Mouse (Mus musculus) retina, postnatal 7 days (tissue): ENCODE results near the gene Hoxa3.

Experiments used
- DNase-seq: peaks from one replicate; pipeline ENCODE4 v3.0.0-alpha.2; 2012; ENCODE audit warnings: low read depth, low spot score

Hoxa3 gene

DNA sequence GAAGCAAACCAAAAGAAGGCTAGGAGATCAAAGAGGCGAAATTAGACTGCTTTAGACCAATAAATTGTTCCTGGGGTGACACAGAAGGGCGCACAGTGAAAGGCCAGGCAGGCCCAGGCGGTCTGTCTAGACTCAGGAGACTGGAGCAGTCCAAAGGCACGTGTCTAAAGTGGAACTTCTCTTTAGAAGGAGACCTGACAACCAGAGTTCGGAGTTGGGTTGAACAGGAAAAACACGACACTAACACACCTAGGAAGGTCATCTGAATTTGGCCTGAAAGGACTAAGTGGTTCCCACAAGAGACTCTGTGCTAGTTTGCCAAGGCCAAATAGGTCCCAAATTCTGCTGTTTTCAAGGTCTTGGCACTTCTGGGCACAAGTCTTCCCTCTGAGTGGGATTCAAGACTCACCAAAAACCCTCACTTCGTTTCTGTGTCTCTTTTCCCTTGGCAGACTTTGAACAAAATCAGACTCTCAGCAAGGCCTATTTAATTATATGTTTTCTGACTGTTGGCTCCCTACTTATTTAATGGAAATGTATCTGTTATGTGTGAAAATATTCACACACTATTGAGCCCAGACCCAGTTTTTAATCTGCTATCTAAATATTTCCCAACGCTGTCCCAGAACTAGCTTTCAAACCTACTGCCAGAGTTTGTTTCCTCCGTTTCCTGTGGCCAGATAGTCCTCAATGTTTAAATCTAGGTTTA, 6.3 kb upstream of the Hoxa3 start:
- no peak for DNase-seq

DNA sequence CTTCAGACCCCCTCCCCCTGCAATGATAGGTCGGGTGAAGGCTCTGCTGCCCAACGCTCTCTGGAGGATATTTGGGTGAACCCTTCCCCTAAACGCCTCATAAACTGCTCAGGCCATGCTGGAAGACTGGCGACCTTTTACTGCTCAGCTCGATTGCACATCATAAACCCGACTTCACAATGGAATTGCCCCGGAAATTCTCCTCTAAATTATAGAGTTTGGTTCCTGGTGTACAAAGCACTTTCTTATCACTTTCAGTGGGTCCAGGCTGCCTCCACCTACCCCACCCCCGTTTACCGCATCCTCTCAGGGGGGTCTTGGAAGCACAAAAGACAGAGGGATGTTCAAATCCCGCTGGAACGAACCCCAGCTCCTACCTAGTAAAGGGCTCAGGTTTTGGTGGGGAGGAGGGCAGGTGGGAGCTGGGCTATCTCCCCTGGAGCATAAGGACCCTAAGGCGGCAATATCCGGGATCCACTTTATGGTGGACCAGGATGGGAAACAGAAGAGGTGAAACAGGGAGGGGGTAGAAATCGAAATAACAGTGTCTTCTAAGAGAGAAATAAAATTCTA, 5.6 kb upstream of the Hoxa3 start:
- DNase-seq: no peak

DNA sequence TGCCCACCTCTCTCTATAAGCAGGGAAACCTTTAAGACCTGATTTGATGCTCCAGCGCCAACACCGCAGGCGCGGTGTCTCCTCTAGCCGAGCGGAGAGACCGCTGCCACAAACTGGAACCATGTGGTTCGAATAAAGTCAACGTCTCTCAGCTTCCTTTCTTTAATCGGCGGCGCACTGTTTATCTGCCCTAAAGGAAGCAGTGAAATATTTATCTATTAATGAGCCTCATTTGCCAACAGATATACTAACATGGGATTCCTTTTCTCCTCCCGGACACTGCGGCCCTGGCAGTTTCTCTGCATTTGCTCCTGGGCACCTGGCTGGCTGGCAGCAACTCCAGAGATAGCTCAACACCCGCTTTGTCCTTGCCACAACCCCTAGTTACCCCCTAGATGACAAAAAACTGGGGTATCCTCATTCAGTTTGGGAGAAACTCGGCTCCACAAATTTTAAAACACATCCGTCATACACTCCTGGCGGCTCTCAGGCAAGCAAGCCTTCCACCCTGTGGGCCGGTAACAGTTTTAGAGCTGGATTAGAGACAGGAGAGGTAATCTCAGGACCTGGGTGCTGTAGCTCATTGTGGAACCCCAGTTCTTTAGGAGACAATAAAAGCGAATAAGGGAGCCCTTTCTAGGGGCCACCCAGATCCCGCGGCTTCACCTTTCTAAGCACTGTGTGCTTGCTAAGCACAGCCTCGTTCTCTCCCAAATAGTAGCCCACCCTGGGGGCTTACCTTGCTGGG, 4.9 kb upstream of the Hoxa3 start:
- DNase-seq: no peak

DNA sequence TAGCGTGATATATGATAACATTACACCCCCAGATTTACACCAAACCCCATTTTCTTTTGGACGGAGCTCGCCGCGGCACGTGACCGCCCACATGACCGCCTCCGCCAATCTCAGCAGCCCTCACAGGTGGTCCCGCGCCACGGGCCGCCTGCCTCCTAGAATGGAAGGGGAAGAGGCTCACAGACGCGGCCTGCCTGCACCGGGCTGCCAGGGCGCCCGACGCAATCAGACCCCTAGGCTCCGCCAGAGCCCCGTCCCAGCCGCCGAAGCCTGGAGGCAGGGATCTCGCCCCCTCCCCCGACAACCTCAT, 4.3 kb upstream of the Hoxa3 start:
- no peak for DNase-seq

DNA sequence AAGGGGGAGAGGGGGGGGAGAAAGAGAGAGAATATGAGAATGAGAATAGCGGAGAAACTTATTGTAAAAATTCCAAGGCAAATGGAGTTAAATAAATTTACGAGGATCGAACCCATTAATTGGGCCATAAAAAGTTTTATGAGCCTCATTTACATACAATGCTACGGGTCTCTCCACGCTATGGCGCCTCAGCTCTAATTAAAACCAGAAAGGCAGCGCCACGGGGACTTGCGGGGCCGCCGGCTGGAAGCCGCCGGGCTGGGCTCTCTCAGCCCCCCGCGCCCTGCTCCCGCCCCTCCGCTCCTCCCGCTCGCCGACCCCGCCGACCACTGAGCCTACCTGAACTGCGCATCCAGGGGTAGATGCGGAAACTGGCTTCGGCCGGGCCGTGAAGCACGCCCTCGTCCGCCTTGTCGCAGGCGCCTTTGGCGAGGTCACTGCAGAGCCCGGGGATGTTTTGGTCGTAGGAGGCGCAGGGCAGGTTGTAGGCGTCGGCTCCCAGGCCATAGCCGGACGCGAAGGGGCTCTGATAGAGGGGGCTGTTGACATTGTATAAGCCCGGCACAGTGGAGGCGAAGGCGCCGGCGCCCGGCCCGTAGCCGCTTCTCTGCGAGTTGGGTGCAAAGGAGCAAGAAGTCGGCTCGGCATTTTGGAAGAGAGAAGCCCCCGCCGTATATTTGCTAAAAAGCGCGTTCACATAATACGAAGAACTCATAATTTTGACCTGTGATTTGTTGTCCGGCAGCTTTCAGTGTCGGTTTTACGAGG, 3.7 kb upstream of the Hoxa3 start:
- no peak for DNase-seq

DNA sequence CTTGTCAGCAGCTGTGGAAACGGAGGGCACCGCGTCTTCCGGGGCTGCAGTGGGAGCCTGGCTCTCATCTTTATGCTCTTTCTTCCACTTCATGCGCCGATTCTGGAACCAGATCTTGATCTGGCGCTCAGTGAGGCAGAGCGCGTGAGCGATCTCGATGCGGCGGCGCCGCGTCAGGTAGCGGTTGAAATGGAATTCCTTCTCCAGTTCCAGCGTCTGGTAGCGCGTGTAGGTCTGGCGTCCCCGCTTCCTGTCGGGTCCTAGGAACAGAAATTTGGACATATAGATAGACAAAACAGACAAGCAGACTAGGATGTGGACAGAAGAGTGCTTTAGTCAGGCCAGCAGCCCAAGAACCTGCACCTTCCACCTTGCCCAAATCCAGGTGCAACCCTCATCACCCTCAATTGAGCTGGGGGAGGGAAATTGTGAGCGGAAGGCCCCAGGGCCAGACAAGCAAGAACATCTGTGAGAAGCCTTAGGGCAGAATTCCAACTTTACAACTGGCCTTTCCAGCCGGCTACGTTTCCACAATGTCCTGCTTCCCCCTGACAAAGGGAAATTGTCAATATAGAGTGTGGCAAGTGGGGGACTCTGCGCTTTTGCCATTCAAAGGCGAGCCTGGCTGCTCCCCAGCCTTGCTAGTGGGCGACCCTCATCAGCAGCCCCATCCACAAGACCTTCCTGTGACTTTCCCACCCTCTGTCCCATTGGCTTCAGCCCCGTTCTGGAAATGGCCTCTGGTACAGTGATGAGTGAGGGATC, 2.8 kb upstream of the Hoxa3 start:
- DNase-seq: no peak

DNA sequence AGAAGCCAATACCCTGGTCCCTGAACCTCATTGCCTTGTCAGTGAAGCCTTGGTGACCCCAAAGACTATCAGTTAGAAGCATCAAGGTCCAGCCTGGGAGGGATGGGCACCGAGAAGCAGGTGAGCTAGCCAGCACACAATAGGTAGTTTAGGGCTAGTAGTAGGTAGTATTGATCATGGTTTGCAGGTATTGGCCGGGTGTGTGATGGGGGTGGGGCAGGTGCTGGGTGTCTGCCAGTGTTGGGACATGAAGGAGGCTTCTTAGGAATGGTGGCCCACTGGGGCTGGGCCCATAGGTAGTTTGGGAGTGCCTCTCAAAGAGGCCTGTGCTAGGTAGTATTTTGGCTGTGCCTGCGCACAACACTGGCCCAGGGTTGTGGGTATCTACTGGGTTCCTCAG, 1.9 kb upstream of the Hoxa3 start:
- DNase-seq: no peak

DNA sequence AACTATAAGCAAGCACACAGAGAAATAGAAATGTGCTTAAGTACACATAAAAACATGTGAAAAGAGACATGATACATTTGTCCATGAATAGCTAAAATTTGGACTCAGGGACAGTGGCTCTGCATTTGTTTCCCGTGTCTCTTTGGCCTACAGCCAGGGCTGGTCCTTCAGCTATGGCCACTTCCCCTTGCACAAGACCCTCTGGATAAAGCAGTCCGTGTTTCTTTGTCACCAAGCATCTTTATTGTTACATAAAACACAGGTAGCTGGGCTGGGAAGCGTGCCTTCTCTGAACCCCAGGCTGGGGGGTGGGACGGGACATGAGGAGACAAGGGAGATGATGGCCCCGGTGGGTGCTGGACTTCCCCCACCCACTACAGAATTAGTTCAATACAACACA, 1.1 kb upstream of the Hoxa3 start:
- DNase-seq: no peak

DNA sequence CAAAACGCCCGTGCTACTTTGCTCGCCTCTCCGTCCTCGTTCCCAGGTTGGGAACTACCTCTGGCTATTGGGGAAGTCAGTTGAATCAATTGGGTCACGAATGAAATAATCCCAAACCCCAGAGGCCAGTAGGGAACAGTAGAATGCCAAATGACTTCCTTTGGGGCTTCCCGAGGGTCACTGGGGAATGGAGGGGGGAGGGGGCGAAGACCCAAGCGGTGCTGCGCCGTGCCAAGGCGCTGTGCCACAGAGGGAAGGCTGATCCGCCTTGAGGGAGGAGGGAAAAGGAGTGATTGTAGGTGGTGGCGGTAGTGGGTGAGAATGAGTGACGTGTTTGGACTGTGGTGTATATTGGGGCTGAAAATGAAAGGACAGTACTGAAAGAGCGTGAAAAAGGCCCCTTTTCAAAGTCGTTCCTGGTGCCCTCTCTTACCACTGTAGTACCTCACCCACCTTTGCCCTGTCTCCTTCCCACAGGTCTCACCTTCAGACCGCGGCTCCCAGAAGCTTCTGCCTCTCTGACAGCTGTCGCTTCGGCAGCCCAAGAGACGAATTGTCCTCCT, 499 bp downstream of the Hoxa3 start:
- no peak for DNase-seq

DNA sequence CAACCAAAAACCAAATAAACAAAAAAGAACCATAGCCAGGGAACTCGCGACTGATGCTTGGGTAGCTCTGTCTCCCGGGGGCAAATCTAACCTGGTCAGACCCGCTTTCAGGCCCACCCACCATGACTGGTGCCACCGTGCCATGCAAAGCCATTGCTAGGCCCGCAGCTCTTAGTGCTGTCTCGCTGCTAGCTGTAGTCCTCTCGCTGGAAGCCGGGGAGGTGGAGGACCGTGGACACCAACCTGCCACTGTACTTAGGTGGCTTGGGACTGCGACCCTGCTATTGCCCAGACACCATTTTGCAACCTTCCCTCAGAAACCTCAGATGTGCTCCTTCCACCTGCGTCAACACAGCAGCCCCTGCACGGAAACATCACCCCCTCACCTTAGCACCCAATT, 1.2 kb downstream of the Hoxa3 start:
- no peak for DNase-seq

DNA sequence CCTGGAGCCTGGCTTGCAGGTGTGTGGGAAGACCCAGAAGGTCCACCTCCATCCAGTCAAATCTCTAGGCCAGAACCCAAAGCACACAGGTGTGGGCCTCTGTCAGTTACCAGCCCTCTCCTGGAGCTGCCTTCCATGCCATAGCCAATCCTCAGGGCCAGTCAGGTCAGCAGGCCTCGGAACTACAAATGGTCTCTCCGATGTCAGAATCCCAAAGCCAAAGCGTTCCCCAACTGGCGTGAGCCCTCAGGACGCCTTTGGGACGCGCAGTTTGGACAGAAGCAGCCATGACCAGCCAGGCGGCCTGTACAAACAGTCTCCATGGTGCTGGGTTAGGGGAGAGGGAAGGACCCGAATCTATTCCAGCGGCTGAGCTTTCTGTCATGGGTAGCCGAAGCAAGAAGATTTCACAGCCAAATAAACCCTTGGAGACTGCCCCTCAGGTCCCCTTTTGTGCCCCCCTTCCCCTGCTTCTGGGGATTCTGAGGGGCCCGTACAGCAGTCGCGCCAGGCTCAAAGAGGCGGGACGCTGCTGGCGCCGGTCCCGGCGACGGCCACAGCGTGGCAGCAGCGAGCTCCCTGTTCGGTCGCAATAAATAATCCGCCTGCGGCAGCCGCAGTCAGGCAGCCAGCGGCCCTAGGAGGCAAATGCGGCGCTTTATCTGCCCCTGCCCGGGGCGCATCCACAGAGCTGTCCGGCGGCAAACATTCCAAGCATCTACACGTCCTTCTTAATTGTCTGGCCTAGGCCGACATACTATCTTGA, 1.8 kb downstream of the Hoxa3 start:
- DNase-seq: peak; percentile 64

DNA sequence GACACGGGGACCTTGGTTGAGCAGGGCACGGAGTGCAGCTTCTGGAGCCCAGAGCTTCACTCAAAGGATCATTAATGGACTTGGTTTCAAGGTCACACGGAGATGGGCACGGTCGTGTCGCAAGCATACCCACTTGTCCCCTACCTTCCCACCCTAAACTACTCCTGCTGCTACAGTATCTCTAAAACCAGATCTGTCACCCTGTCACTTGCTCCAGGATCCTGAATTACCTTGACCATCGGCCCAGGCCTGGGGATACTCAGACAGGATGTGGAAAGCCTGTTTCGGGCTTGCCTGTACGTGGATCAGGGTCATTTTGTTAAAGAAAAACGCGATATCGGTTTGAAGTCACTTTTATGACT, 3.5 kb downstream of the Hoxa3 start:
- no peak for DNase-seq

DNA sequence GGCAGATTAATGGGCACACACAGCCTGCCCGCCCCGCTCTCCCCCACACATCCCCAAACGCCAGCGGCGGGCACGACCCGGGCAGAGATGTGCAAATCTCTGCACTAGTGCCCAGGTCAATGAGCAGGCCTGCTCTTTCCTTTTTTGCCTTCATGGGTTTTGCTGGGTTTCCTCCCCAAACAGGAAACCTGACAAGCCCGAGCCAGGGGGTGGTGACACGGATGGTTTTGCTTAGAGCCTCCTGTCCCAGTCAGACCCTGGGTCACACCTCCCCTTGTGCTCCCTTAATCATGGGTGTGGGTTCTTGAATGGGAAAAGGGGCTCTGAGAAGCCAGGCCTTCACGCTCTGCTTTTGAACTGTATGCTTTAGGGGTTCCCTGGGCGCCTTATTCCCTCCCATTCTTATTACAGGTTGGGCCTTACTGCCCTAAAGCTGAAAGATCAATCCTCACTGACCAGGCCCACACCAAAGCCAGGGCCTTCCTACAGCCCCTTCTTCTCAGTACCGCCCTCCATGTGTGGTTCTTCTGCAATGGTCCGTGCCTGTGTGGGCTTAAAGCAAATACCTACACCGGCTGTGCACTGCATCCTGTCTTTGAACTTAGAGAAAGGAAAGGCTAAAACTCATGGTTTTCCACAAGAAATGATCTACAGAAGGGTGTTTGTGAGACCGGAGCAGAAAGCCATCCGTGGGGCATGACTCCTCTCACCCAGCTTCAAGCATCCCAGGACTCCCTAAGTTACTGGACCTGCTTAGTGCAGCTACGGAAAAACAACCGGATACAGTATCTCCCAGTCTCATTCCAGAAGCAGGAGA, 4.1 kb downstream of the Hoxa3 start:
- no peak for DNase-seq

DNA sequence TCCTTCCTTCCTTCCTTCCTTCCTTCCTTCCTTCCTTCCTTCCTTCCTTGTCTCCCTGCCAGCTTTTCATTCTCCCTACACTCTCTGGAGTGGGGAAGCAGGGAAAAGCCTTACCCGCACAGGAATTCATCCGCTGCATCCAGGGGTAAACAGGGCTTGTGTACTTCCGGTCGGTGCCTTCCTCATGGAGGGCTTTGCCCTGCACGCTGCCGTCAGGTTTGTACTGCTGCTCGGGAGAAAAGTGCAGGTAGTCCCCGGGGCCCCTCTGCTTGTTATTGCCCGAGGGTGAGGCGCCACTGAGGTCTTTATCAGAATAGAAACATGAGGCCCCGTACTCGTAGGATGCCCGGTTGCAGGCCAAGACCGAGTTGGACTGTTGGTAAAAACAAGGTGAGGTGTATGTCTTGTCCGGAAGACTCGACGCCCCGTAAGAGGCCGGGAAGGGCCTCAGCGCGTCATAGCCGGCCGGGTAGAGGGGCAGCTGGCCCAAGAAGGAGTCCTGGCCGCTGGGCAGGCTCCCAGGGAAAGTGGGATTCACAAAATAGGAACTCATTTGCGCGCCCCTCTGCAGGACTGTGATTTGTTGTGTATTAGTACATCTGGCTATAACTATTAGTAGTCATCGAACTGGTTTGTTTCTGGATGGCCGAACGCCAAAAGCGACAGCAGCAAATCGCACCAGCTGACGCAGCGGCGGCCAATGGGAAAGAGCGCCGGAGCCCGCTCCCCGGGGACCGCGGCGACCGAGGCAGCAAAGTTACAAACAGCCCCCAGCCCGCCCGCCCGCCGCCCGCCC, 4.9 kb downstream of the Hoxa3 start, which contains the start of gene Hoxa6:
Gene Hoxa6 (minus strand): TSS at position 651 of the 796 bp plus-strand sequence.
- no peak for DNase-seq

DNA sequence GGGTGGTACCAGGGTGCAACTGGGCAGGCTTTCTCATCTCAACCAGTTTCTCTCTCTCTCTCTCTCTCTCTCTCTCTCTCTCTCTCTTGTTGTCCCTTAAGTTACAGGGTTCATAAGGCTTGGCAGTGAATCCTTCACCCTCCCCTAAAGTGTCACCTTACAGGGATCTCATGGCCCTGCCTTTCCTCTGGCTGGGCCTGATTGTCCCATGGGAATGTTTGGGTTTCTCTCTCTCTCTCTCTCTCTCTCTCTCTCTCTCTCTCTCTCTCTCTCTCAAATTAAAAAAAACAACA, 5.5 kb downstream of the Hoxa3 start:
- DNase-seq: no peak

DNA sequence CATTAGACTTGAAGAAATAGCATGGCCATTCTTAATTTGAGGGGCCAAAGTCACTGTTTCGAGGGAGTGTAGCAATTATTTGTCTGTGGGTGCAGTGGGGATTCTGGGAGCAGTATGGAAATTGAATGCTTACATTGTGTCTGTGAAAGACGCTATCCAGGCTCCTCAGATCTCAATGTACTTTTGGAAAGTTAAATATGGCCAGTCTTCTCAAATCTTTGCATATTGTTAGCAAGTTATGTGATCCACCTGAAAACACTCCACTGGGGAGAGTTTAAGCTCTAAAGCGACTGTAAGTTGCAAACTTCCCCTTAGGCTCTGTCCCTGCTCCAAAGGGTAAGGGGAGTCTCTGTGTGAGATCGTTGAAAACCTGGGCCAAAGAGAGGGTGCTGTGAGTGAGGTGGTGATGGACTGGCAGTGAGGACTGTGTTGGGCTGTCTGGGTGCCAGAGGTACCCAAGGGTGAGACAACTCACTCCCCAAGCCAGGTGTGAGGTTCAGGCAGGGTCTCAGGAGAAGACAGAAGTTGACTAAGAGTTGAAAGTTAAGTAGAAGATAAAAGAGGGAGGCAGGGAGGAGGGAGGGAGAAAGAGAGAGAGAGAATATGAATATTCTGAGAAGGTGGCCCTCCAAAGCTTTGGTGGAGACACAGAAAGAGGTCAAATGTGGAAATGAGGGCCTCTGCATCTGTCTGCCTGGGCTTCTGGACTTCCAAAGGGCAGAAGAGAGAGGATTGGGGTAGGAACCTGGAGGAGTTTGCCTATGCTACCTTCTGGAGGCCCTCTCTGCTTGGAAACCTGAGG, 6.1 kb downstream of the Hoxa3 start:
- DNase-seq: no peak

DNA sequence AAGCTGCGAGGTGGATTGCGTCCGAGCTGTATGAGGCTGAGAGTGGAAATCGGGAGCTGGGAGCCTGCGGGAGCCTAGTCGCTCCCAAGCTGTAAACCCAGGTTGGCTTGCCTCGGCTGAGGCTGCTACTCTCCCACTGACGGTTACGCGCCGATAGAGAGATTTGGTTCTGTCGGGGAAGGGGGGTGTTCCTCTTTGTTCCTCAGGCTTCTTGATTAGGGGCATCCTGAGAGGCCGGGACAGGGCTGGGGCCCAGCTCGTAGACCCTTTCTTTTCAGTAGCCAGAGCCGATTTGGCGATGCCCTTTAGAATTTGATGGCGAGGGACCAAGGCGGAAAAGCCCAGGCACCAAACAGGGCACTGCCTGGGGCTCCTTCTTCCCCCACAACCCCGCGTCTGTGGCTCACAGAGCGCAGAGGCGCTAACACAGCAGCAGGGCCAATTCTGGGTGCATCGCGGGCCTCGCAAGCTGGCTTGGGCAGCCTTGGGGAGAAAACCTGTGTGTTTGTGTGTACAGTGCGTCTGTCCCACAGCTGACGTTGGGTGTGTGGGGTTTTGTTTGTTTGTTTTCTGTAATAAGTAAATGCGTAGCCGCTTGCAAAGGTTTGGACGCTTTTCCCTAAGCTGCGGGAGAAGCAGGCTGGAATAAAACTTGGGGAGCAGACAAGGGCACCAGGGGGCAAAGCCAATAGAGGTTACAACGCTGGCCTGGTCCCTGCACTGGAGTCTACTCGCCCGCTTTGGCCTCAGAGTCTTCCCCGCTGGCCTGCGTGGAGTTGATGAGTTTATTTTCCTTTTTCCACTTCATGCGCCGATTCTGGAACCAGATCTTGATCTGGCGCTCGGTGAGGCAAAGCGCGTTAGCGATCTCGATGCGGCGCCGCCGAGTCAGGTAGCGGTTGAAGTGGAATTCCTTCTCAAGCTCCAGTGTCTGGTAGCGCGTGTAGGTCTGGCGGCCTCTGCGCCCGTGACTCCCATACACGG, 7.2 kb downstream of the Hoxa3 start:
- no peak for DNase-seq
